Mouse (Mus musculus): ENCODE data around the gene Zfp213. TPM values are rescaled to one million over a fixed set of nuclear protein-coding genes. Genes with fewer than 3 reads are reported as not detected.

The Zfp213 gene
- polyA plus RNA-seq, 1 experiment from 2014 or later: 10.9 TPM

DNA sequence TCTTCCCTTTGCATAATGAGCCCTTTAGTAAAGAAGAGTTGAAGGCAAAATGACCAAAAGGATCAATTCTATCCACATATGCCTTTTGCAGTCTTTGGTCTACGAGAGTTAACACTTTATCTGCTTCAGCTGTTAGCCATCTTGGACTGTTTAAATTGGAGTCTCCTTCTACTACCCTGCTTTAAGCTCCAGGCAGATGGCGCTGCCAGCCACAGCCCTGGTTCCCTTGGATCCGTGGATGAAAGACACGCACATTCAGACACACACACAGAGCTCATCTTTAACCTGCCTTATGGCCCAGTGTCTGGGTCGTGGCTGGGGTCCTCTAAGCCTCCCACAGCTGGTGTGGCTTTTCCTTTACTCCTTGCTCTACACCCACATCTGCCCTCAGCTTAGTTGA lies 7.0 kb upstream of the Zfp213 start:
- Histone ChIP-seq H3K27ac (no peak overlapping the region), H3K4me1 (replicated peaks) (no peaks in the 10 kb centered on the region), H3K9me3 (replicated peaks) (no peaks in the 10 kb centered on the region), H3K4me2 (no peak overlapping the region), H3K4me3 (no peak overlapping the region), H3K9ac (no peak overlapping the region), H3K36me3 (peaks cover 21% of the 10 kb centered on the region), H3K27me3 (no peaks in the 10 kb centered on the region)
- ATAC-seq (replicated peaks; ENCODE audit: insufficient number of reproducible peaks, insufficient read depth, low FRiP score, low read depth): no peak
- WGBS: 18% methylated on average over 5 of the region's 5 CpGs

GRCm38 (mm10) chr17:23570017-23570416 lies 6.0 kb upstream of the Zfp213 start:
- Histone ChIP-seq H3K9ac (no peak overlapping the region), H3K4me1 (replicated peaks) (peaks cover 3% of the 10 kb centered on the region)
- ATAC-seq (replicated peaks; ENCODE audit: insufficient number of reproducible peaks, insufficient read depth, low FRiP score, low read depth): 0 out of 2 replicates have a peak, but pooled peaks have one; percentile 56

GRCm38 (mm10) chr17:23568370-23568769 lies 4.3 kb upstream of the Zfp213 start:
- Histone ChIP-seq H3K27me3 (no peaks in the 10 kb centered on the region), H3K4me3 (no peak overlapping the region), H3K9ac (no peak overlapping the region), H3K4me2 (no peak overlapping the region), H3K4me1 (replicated peaks) (peaks cover 7% of the 10 kb centered on the region), H3K9me3 (replicated peaks) (no peaks in the 10 kb centered on the region), H3K27ac (no peak overlapping the region), H3K36me3 (no peaks in the 10 kb centered on the region)
- 36% methylated on average over 5 of the region's 5 CpGs for WGBS
- no peak for ATAC-seq (replicated peaks; ENCODE audit: insufficient number of reproducible peaks, insufficient read depth, low FRiP score, low read depth)

More at GRCm38 (mm10) chr17:23570017-23570416, 6.0 kb upstream of the Zfp213 start:
- Histone ChIP-seq H3K27me3 (no peaks in the 10 kb centered on the region), H3K9me3 (replicated peaks) (no peaks in the 10 kb centered on the region), H3K4me3 (no peak overlapping the region), H3K27ac (no peak overlapping the region), H3K4me2 (no peak overlapping the region), H3K36me3 (peaks cover 11% of the 10 kb centered on the region)
- WGBS: 36% methylated on average over 6 of the region's 6 CpGs

DNA sequence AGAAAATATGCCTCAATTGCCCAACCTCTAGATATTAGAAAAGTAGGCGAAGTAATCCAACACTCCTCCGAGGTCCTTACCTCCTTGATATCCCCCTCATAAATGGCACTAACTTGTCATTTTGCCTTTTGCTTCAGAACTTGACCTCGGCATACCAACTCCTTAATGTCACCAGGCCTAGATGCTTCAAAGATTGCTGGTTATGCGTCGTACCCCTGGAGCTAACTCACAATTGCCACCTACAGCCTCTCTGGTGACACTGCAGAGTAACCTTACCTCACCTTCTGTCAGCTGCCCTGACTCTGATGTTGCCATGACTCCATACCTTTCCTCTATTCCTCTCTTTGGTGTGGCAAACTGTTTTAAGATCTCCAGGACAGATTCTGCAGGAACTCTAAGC lies 2.7 kb upstream of the Zfp213 start:
- WGBS: 43% methylated on average over 5 of the region's 5 CpGs
- no peak for ATAC-seq (replicated peaks; ENCODE audit: insufficient number of reproducible peaks, insufficient read depth, low FRiP score, low read depth)
- H3K9me3 ChIP-seq (replicated peaks): no peaks in the 10 kb centered on the region
- no peak overlapping the region for H3K4me2 ChIP-seq
- no peaks in the 10 kb centered on the region for H3K36me3 ChIP-seq
- no peaks in the 10 kb centered on the region for H3K27me3 ChIP-seq
- peaks cover 13% of the 10 kb centered on the region for H3K4me1 ChIP-seq (replicated peaks)
- no peak overlapping the region for H3K27ac ChIP-seq
- H3K9ac ChIP-seq: no peak overlapping the region
- no peak overlapping the region for H3K4me3 ChIP-seq

- Histone ChIP-seq H3K4me2 (peak overlapping the region; percentile 71), H3K4me3 (peak overlapping the region; percentile 97), H3K27me3 (no peaks in the 10 kb centered on the region), H3K9ac (peak overlapping the region; percentile 67), H3K27ac (peak overlapping the region; percentile 98), H3K4me1 (replicated peaks) (peaks cover 13% of the 10 kb centered on the region), H3K9me3 (replicated peaks) (no peaks in the 10 kb centered on the region), H3K36me3 (peaks cover 12% of the 10 kb centered on the region)
- WGBS: 0% methylated on average over 8 of the region's 8 CpGs
- ATAC-seq (replicated peaks; ENCODE audit: insufficient number of reproducible peaks, insufficient read depth, low FRiP score, low read depth): peak; percentile 61
Observed at GRCm38 (mm10) chr17:23564368-23564715, 304 bp upstream of the Zfp213 start.

DNA sequence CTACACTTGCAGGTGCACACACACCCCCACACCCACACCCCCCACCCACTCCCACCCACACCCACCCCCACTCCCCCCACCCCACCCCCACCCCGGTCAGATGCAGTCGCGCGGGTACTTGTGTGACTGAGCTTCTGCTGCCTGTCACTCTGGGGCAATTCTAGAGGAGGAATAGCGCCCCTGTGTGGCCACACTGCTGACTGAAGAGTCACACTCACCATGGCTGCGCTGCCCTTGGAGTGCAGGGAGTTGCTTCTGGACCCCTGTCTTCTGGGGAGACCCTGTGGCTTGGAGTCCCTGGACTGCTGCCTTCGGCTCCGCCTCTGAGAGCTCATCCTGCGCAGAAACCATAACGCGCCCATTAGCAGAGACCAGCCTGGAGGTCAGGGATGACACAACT lies 4.3 kb downstream of the Zfp213 start:
- H3K4me3 ChIP-seq: no peak overlapping the region
- no peak overlapping the region for H3K4me2 ChIP-seq
- WGBS: 62% methylated on average over 11 of the region's 11 CpGs
- H3K27me3 ChIP-seq: no peaks in the 10 kb centered on the region
- H3K9ac ChIP-seq: no peak overlapping the region
- H3K27ac ChIP-seq: no peak overlapping the region
- no peaks in the 10 kb centered on the region for H3K9me3 ChIP-seq (replicated peaks)
- H3K36me3 ChIP-seq: peaks cover 45% of the 10 kb centered on the region
- H3K4me1 ChIP-seq (replicated peaks): peaks cover 7% of the 10 kb centered on the region
- no peak for ATAC-seq (replicated peaks; ENCODE audit: insufficient number of reproducible peaks, insufficient read depth, low FRiP score, low read depth)

- ATAC-seq (replicated peaks; ENCODE audit: insufficient number of reproducible peaks, insufficient read depth, low FRiP score, low read depth): no peak
- H3K4me2 ChIP-seq: no peak overlapping the region
- 78% methylated on average over 7 of the region's 7 CpGs for WGBS
- H3K9me3 ChIP-seq (replicated peaks): no peaks in the 10 kb centered on the region
- no peak overlapping the region for H3K4me3 ChIP-seq
- peaks cover 34% of the 10 kb centered on the region for H3K36me3 ChIP-seq
- no peak overlapping the region for H3K9ac ChIP-seq
- H3K27ac ChIP-seq: no peak overlapping the region
- H3K4me1 ChIP-seq (replicated peaks): peaks cover 7% of the 10 kb centered on the region
- no peaks in the 10 kb centered on the region for H3K27me3 ChIP-seq
Observed at GRCm38 (mm10) chr17:23555243-23555916, 8.7 kb downstream of the Zfp213 start.

DNA sequence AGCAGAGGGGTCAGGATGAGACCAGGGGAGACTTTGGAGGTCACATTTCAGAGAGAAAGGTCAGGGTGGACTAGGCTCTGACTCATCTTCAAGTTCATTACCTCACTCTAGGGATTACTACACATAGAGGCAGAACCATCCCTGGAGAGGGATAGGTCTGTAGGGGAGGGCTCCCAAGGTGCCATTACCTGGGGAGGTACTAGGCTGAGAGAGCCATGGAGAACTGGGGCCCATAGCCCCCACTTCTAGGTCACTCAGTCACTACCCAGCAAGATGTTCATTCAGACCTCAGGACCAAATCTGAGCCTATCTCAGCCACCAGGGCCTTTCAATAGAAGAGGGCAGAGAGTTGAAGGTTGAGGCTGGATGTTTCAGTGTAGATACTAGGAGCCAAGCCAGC lies 9.7 kb downstream of the Zfp213 start:
- Histone ChIP-seq H3K9ac (no peak overlapping the region), H3K9me3 (replicated peaks) (no peaks in the 10 kb centered on the region), H3K27ac (no peak overlapping the region), H3K36me3 (peaks cover 32% of the 10 kb centered on the region), H3K27me3 (no peaks in the 10 kb centered on the region), H3K4me1 (replicated peaks) (peaks cover 13% of the 10 kb centered on the region), H3K4me2 (no peak overlapping the region), H3K4me3 (no peak overlapping the region)
- ATAC-seq (replicated peaks; ENCODE audit: insufficient number of reproducible peaks, insufficient read depth, low FRiP score, low read depth): no peak

- no peak overlapping the region for H3K4me2 ChIP-seq
- WGBS: 60% methylated on average over 1 of the region's 1 CpGs
- ATAC-seq (replicated peaks; ENCODE audit: insufficient number of reproducible peaks, insufficient read depth, low FRiP score, low read depth): no peak
- no peaks in the 10 kb centered on the region for H3K9me3 ChIP-seq (replicated peaks)
- no peak overlapping the region for H3K27ac ChIP-seq
- H3K4me3 ChIP-seq: no peak overlapping the region
- H3K9ac ChIP-seq: no peak overlapping the region
- H3K4me1 ChIP-seq (replicated peaks): peaks cover 17% of the 10 kb centered on the region
- H3K27me3 ChIP-seq: no peaks in the 10 kb centered on the region
- H3K36me3 ChIP-seq: peaks cover 26% of the 10 kb centered on the region
Observed at GRCm38 (mm10) chr17:23553634-23554120, 10.4 kb downstream of the Zfp213 start.

GRCm38 (mm10) chr17:23552896-23553633 lies 11.0 kb downstream of the Zfp213 start:
- H3K27me3 ChIP-seq: no peaks in the 10 kb centered on the region
- H3K9me3 ChIP-seq (replicated peaks): no peaks in the 10 kb centered on the region
- 87% methylated on average over 8 of the region's 8 CpGs for WGBS
- H3K4me3 ChIP-seq: no peak overlapping the region
- H3K4me1 ChIP-seq (replicated peaks): peaks cover 19% of the 10 kb centered on the region
- no peak overlapping the region for H3K4me2 ChIP-seq
- no peak for ATAC-seq (replicated peaks; ENCODE audit: insufficient number of reproducible peaks, insufficient read depth, low FRiP score, low read depth)
- H3K9ac ChIP-seq: no peak overlapping the region
- H3K36me3 ChIP-seq: peaks cover 20% of the 10 kb centered on the region
- no peak overlapping the region for H3K27ac ChIP-seq

DNA sequence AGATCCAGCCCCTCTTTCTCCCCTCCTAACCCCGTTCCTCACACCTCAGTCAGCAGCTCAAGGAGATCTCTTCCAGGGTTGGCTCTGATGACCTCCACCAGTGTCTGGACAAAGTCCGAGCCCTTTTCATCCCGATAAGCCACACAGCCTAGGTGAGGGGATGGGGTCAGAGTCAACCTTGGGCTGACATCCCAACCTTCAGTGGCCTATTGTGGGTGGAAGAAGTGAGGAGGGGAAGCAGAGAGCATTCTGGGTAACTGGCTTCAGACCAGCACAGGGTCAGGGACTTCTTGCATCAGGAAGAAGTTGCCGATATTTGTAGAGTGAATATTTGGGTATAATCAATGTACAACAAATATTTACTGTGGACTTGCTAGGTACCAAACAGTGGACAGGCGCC lies 12.1 kb downstream of the Zfp213 start:
- H3K27me3 ChIP-seq: no peaks in the 10 kb centered on the region
- H3K9ac ChIP-seq: no peak overlapping the region
- peaks cover 19% of the 10 kb centered on the region for H3K4me1 ChIP-seq (replicated peaks)
- no peak overlapping the region for H3K27ac ChIP-seq
- H3K4me2 ChIP-seq: no peak overlapping the region
- no peaks in the 10 kb centered on the region for H3K9me3 ChIP-seq (replicated peaks)
- peaks cover 9% of the 10 kb centered on the region for H3K36me3 ChIP-seq
- ATAC-seq (replicated peaks; ENCODE audit: insufficient number of reproducible peaks, insufficient read depth, low FRiP score, low read depth): no peak
- 48% methylated on average over 5 of the region's 5 CpGs for WGBS
- no peak overlapping the region for H3K4me3 ChIP-seq

GRCm38 (mm10) chr17:23551416-23551815 lies 12.6 kb downstream of the Zfp213 start:
- no peaks in the 10 kb centered on the region for H3K27me3 ChIP-seq
- ATAC-seq (replicated peaks; ENCODE audit: insufficient number of reproducible peaks, insufficient read depth, low FRiP score, low read depth): no peak
- peaks cover 4% of the 10 kb centered on the region; the same call in 1 of the 2 replicates for H3K36me3 ChIP-seq
- H3K4me1 ChIP-seq (replicated peaks): peaks cover 19% of the 10 kb centered on the region
- peak overlapping the region; percentile 77 for H3K4me2 ChIP-seq
- H3K4me3 ChIP-seq: peak overlapping the region; percentile 60
- no peak overlapping the region for H3K27ac ChIP-seq
- no peak overlapping the region for H3K9ac ChIP-seq
- no peaks in the 10 kb centered on the region for H3K9me3 ChIP-seq (replicated peaks)

Measured in heart, embryonic 15.5 days (tissue).